Mouse (Mus musculus) liver, embryonic 13.5 days (tissue): ENCODE data around the gene Slc4a1. TPM values are rescaled to one million over a fixed set of nuclear protein-coding genes. Genes with fewer than 3 reads are reported as not detected.

Source experiments
- ATAC-seq: fragments of 200-750 bp; cut with Nextera tagmentation; 2 replicates; pipeline ENCODE4 v1.8.0; 2017; ENCODE audit warnings: low read depth, mild to moderate bottlenecking, moderate number of reproducible peaks, moderate library complexity
- DNase-seq: peaks from one replicate; pipeline ENCODE4 v3.0.0; 2022
- H3K27ac ChIP-seq: fragments of 300-500 bp; sonication (generic); 2 replicates; pipeline ENCODE4 v1.5.1; 2015; ENCODE audit warnings: moderate library complexity, mild to moderate bottlenecking, inconsistent platforms
- H3K27me3 ChIP-seq: fragments of 300-500 bp; sonication (generic); 2 replicates; pipeline ENCODE4 v1.6.1; 2015; ENCODE audit warnings: mild to moderate bottlenecking, inconsistent platforms
- H3K36me3 ChIP-seq: fragments of 300-500 bp; sonication (generic); 2 replicates; pipeline ENCODE4 v1.6.1; 2015; ENCODE audit warnings: mild to moderate bottlenecking, inconsistent platforms
- H3K4me1 ChIP-seq: fragments of 300-500 bp; sonication (generic); replicated peaks from 2 replicates; pipeline ENCODE4 v1.6.1; 2015; ENCODE audit warnings: inconsistent platforms
- H3K4me2 ChIP-seq: fragments of 300-500 bp; sonication (generic); 2 replicates; pipeline ENCODE4 v1.6.1; 2015; ENCODE audit warnings: inconsistent platforms, mild to moderate bottlenecking, moderate library complexity
- H3K4me3 ChIP-seq: fragments of 300-500 bp; sonication (generic); replicated peaks from 2 replicates; pipeline ENCODE4 v1.5.1; 2015; ENCODE audit warnings: mild to moderate bottlenecking, inconsistent platforms
- H3K9ac ChIP-seq: fragments of 300-500 bp; sonication (generic); 2 replicates; pipeline ENCODE4 v1.6.1; 2015; ENCODE audit warnings: mild to moderate bottlenecking, inconsistent platforms
- H3K9me3 ChIP-seq: fragments of 300-500 bp; sonication (generic); replicated peaks from 2 replicates; pipeline ENCODE4 v1.6.1; 2016; ENCODE audit warnings: inconsistent platforms
- WGBS: fragments of 180-500 bp; shearing (Covaris S2); methylation state at CpG from one replicate; pipeline ENCODE4 v1.1.7; 2015; ENCODE audit not compliant: insufficient replicate concordance; 5-methylcytosine and 5-hydroxymethylcytosine counted together
- polyA plus RNA-seq: library from polyadenylated mRNA; unstranded; fragments of >200 nt; fragmentation: Nextera tagmentation; extraction: Ambion mirVana; gene quantifications from 2 replicates; pipeline ENCODE4 v1.2.1, GENCODE M21; 2015

Gene Slc4a1
- polyA plus RNA-seq, 1 experiment from 2014 or later, result 734 TPM

DNA sequence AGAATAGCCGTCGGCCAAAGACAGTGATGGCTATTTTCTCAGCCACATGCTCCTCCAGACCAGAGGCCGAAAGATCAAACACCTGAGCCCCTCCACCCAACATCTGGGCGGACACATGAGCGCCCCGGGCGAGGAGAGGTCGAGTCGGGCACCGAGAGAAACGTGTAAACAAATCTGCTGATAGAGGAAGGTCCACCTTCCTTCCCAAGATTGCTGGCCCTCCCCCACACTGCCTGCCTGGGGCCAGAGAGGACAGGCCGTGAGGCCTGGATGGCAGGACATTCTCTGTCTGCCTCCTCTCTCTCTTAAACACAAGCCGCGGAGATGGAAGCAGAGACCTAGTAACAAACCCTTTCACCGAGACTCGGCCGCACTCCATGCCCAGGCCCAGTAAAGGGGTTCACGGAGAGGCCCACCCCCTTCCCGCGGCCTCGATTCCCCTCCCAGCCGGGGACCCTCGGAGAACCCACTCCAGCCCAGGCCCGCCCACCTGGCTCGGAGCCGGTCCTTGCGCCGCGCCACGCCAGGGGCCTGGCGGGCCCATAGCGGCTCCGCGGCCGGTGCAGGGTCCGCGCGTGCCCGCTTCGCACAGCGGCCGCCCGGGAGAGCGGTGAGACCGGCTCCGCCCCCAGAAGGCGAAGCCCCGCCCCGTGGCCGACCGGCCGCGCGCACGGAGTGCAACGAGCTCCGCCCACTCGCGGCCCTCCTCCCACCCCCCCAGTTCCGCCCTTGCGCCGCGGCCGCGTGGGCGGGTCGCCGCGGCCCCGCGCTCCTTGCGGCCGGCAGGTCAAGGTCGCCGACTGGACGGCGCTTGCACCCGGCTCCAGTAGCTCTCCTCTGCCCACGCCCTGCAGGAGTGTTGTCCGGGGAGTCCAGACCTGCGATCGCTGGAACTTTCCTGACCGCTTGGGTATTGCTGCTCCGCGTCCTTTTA, 41.2 kb upstream of the Slc4a1 start:
- H3K9me3 ChIP-seq, result no peaks in the 10 kb centered on the region
- WGBS, result under 1% methylated on average over 85 of the region's 85 CpGs
- peak overlapping the region; percentile 97 for H3K27ac ChIP-seq
- peaks cover 71% of the 10 kb centered on the region for H3K4me1 ChIP-seq
- DNase-seq (peak; percentile 88), ATAC-seq (peak; percentile 67)
- peaks cover 42% of the 10 kb centered on the region for H3K36me3 ChIP-seq
- peak overlapping the region; percentile 96 for H3K9ac ChIP-seq
- peaks cover 13% of the 10 kb centered on the region for H3K27me3 ChIP-seq
- peak overlapping the region; percentile 86 for H3K4me2 ChIP-seq
- H3K4me3 ChIP-seq, result peak overlapping the region; percentile 87

DNA sequence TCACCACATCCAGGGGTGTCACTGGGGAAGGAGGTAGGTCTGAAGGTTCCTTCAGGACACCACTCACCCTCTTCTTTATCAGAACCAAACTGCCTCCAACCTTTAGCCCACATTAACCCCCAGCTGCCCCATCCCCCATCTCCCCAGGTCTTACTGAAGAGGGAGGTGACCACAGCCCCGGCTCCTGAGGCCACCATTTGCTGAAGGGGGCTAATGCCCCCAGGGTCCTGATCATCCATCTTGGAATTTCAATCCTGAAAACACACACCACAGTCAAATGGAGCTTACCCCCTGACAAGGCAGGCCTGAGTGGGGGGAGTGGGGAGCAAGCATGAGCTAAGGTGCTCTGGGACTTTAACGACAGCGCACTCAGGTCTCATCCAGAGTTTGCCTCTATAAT, 40.4 kb upstream of the Slc4a1 start:
- Histone ChIP-seq H3K27me3 (peaks cover 20% of the 10 kb centered on the region), H3K4me1 (peaks cover 69% of the 10 kb centered on the region)

GRCm38 (mm10) chr11:102405544-102406285, 39.7 kb upstream of the Slc4a1 start:
- peak overlapping the region; percentile 86 for H3K4me2 ChIP-seq
- H3K9ac ChIP-seq, result peak overlapping the region; percentile 96
- H3K27me3 ChIP-seq, result peaks cover 27% of the 10 kb centered on the region
- H3K36me3 ChIP-seq, result peaks cover 47% of the 10 kb centered on the region
- peak overlapping the region; percentile 87 for H3K4me3 ChIP-seq
- peaks cover 68% of the 10 kb centered on the region for H3K4me1 ChIP-seq
- WGBS, result 80% methylated on average over 11 of the region's 11 CpGs
- no peaks in the 10 kb centered on the region for H3K9me3 ChIP-seq
- H3K27ac ChIP-seq, result peak overlapping the region; percentile 97
- DNase-seq (no peak), ATAC-seq (no peak)

More for the DNA sequence above, 40.4 kb upstream of the Slc4a1 start:
- H3K4me2 ChIP-seq, result peak overlapping the region; percentile 86
- WGBS, result 20% methylated on average over 3 of the region's 3 CpGs
- DNase-seq (no peak), ATAC-seq (no peak)
- H3K4me3 ChIP-seq, result peak overlapping the region; percentile 87
- H3K9ac ChIP-seq, result peak overlapping the region; percentile 96
- H3K36me3 ChIP-seq, result peaks cover 47% of the 10 kb centered on the region
- peak overlapping the region; percentile 97 for H3K27ac ChIP-seq
- H3K9me3 ChIP-seq, result no peaks in the 10 kb centered on the region

- WGBS, result 78% methylated on average over 18 of the region's 18 CpGs
- peak overlapping the region; percentile 87 for H3K4me3 ChIP-seq
- peaks cover 47% of the 10 kb centered on the region for H3K36me3 ChIP-seq
- H3K9ac ChIP-seq, result peak overlapping the region; percentile 96
- H3K9me3 ChIP-seq, result no peaks in the 10 kb centered on the region
- H3K4me2 ChIP-seq, result peak overlapping the region; percentile 86
- peaks cover 71% of the 10 kb centered on the region for H3K4me1 ChIP-seq
- peaks cover 40% of the 10 kb centered on the region for H3K27me3 ChIP-seq
- no peak for DNase-seq
- peak overlapping the region; percentile 41; the same call in 1 of the 2 replicates for H3K27ac ChIP-seq
- ATAC-seq, result no peak
These were observed 38.4 kb upstream of the Slc4a1 start for GRCm38 (mm10) chr11:102404161-102405010.

- Histone ChIP-seq H3K4me2 (0 out of 2 replicates have a peak overlapping the region, but pooled peaks have one; percentile 86), H3K9me3 (no peaks in the 10 kb centered on the region), H3K9ac (no peak overlapping the region; the same call in 1 of the 2 replicates), H3K36me3 (peaks cover 47% of the 10 kb centered on the region), H3K4me1 (peaks cover 72% of the 10 kb centered on the region), H3K4me3 (no peak overlapping the region), H3K27me3 (peaks cover 48% of the 10 kb centered on the region), H3K27ac (peak overlapping the region; percentile 40; the same call in 1 of the 2 replicates)
- 96% methylated on average over 11 of the region's 11 CpGs for WGBS
- no peak for ATAC-seq
- DNase-seq, result no peak
These were observed 37.7 kb upstream of the Slc4a1 start for GRCm38 (mm10) chr11:102403657-102404056.

DNA sequence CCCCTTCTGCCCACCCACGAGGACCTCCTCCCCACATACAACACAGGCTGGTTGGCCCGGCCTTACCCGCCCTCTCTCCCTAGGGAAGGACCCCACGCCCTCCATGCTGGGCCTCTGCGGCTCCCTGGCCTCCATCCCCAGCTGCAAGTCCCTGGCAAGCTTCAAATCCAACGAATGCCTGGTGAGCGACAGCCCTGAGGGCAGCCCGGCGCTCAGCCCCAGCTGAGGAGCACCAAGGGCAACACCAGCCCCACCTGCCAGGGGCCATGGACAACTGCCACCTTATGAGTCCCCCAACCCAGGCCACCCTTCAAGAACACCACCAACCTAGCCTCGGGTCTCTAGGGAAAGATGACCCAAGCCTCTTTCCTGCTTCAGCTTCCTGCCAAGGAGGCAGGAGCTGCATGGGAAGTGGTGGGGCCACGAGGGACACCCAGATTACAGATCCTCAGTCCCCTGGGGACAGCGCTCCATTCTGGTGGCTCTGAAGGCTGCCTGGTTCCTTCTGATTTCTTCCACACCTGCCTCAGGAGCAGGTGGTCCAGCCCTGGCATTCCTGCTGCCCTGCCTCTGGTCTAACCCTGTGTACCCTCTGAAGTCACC, 36.0 kb upstream of the Slc4a1 start:
- Histone ChIP-seq H3K27ac (no peak overlapping the region), H3K4me2 (no peak overlapping the region), H3K27me3 (peaks cover 64% of the 10 kb centered on the region), H3K36me3 (peaks cover 47% of the 10 kb centered on the region), H3K9me3 (no peaks in the 10 kb centered on the region), H3K4me3 (no peak overlapping the region), H3K9ac (no peak overlapping the region), H3K4me1 (peaks cover 69% of the 10 kb centered on the region)
- 67% methylated on average over 12 of the region's 12 CpGs for WGBS
- no peak for ATAC-seq
- no peak for DNase-seq

DNA sequence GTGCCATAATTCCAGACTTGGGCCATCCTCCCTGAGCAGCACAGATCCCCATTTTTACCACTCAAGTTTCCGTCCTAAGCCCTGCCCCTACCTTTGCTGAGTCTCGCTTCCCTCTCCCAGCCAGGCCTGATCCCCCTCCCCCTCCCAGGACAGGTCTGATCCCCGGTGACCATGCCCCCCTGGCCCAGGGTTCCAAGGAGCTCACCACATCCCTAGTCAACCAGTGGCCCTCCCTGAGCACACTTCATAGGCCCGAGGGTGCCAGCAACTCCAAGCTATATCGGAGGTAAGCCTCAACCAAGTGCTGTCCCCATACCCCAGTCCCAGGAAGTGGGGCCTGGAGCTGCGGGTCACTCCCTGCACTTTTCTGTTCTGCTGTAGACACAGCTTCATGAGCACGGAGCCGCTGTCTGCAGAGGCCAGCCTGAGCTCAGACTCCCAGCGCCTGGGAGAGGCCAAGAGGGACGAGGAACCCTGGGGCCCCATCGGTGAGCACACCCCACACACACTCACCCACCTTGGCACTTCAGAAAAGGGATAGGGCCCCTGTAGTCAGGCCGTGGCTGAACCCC, 34.6 kb upstream of the Slc4a1 start:
- no peak for ATAC-seq
- Histone ChIP-seq H3K36me3 (peaks cover 40% of the 10 kb centered on the region), H3K27ac (no peak overlapping the region), H3K4me1 (peaks cover 63% of the 10 kb centered on the region), H3K4me2 (0 out of 2 replicates have a peak overlapping the region, but pooled peaks have one; percentile 6), H3K4me3 (no peak overlapping the region), H3K27me3 (peaks cover 78% of the 10 kb centered on the region), H3K9me3 (no peaks in the 10 kb centered on the region), H3K9ac (peak overlapping the region; percentile 50; the same call in 1 of the 2 replicates)
- DNase-seq, result no peak
- WGBS, result 24% methylated on average over 12 of the region's 12 CpGs

GRCm38 (mm10) chr11:102399610-102400072, 33.6 kb upstream of the Slc4a1 start:
- H3K4me3 ChIP-seq, result peak overlapping the region; percentile 45
- DNase-seq (no peak), ATAC-seq (peak; percentile 14; the same call in 1 of the 2 replicates)
- peak overlapping the region; percentile 59 for H3K4me2 ChIP-seq
- no peak overlapping the region for H3K27ac ChIP-seq
- peaks cover 88% of the 10 kb centered on the region for H3K27me3 ChIP-seq
- no peaks in the 10 kb centered on the region for H3K9me3 ChIP-seq
- peaks cover 30% of the 10 kb centered on the region for H3K36me3 ChIP-seq
- 4% methylated on average over 34 of the region's 34 CpGs for WGBS
- peaks cover 57% of the 10 kb centered on the region for H3K4me1 ChIP-seq
- H3K9ac ChIP-seq, result peak overlapping the region; percentile 58

DNA sequence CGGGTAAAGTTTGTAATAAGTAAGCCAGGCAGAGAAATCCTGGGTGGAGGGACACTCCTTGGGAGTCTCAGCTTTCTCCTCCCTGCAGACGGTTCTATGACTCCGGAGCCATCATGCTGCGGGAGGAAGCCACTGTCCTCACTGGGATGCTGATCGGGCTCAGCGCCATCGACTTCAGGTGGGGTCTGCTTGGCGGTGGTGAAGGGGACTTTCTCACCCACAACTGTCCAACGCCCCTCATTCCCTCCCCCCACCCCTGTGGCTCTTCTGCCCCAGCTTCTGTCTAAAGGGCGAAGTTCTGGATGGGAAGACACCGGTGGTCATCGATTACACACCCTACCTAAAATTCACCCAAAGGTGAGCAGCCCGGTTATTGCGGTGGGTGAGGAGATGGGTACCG, 33.1 kb upstream of the Slc4a1 start:
- peak overlapping the region; percentile 45 for H3K4me3 ChIP-seq
- H3K4me2 ChIP-seq, result peak overlapping the region; percentile 59
- DNase-seq, result no peak
- H3K36me3 ChIP-seq, result peaks cover 25% of the 10 kb centered on the region
- H3K9ac ChIP-seq, result 0 out of 2 replicates have a peak overlapping the region, but pooled peaks have one; percentile 58
- H3K9me3 ChIP-seq, result no peaks in the 10 kb centered on the region
- ATAC-seq, result no peak
- H3K27me3 ChIP-seq, result peaks cover 93% of the 10 kb centered on the region
- WGBS, result 15% methylated on average over 15 of the region's 15 CpGs
- no peak overlapping the region for H3K27ac ChIP-seq
- peaks cover 54% of the 10 kb centered on the region for H3K4me1 ChIP-seq
